Mouse (Mus musculus) CD4-positive, CD25-positive, alpha-beta regulatory T cell, adult 4 months (primary cell): ENCODE measurements around the gene Tspyl2. TPM values are rescaled to one million over a fixed set of nuclear protein-coding genes. Genes with fewer than 3 reads are reported as not detected.
"Not testable (repeated sequence)": the region's sequence is repeated elsewhere in the genome, so short reads cannot be mapped to it uniquely, and the experiment has no call there.

Source experiments
- ATAC-seq: one replicate; pipeline ENCODE4 v1.8.0; 2017
- polyA plus RNA-seq, 2 experiments: library from polyadenylated mRNA; unstranded; fragments of 100-300 nt; shearing (Covaris generic); gene quantifications; one replicate each; pipeline ENCODE4 v1.2.1; 2017

Tspyl2 gene
- polyA plus RNA-seq, result 10 to 100 TPM; 11.9 to 16.1 TPM

GRCm38 (mm10) chrX:152342358-152342901 lies at the start of gene Tspyl2:
TSS of gene Tspyl2 (minus strand) at chrX:152342425.
- peak; percentile 89 for ATAC-seq

DNA sequence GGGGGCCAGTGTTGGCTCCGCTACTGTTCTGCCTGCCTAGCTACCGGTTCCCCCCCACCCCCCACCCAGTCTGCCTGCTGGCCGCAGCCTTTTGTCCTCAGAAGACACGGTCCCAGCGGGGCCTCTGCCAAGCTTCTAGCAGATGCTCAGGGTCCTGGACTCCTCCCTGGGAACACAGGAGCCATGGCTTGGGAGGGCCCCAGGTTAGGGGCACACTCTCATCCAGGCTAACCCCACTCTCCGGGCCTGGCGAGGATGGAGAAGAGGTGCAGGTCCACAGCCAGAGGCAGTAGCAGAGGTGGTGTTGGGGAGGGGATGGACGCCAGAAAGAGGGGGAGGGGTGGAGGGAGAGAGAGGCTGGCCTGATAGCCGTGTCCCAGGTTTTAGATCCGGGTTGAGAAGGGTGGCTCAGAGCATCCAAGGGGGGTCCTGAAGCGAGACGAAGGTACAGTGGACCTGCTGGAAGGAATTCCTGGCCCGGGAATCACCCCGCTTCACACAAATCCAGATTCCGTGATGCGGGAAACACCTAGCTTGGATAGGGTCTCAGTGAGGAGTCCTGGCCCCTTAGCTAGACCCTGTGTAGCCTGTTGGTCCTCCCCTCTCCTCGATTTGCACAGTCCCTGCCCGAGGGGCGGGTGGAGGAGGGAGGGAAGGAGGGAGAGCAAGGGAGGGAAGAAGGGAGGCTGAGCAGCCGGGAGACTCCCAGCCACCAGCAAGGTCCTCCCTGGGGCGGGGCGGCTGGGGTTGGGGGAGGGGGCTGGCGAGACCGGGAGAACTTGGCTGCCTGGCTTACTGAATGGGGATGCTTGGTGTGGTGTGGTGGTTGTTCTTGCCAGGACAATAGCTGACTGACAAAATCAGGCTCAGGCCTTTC lies 26.4 kb upstream of the Tspyl2 start, which contains the start of gene Gpr173:
Gene Gpr173, minus strand, starts transcription at position 308 of the 877 bp plus-strand sequence.
- no peak for ATAC-seq

DNA sequence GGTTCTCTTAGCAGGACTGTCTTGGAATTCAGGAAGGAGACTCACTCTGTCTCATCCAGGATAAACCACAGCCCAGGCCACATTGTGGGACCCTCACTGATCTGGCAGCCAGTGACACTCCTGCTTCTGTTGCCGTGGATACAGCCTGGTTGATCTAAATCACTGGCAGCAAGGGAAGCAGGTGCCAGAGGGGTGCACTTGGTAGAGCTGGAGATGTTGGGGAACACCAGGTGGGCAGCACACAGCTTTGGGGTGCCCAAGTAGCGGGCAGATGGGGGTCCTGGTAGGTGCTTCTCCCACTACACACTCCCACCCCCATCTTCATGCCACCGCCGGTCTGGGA lies 25.8 kb upstream of the Tspyl2 start:
- ATAC-seq, result no peak

DNA sequence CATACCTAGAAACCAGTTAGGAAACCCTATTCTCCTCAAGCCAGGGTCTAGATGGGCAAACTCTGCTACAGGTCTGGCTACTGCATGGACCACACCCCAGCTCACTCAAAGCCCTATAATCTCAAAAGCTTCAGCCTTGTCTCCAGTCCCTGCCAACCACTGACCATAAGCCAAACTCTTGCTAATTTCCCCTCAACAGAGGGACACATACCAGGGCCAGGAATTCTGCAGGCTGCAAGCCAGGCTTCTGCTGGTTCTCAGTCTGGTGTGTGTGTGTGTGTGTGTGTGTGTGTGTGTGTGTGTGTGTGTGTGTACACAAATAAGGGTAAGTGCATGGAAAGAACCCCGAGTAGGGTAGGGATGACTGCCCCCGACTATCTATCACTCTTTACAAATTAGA lies 24.2 kb upstream of the Tspyl2 start:
- ATAC-seq, result no peak

GRCm38 (mm10) chrX:152352553-152353153 lies 10.4 kb upstream of the Tspyl2 start:
- ATAC-seq, result peak; percentile 88

DNA sequence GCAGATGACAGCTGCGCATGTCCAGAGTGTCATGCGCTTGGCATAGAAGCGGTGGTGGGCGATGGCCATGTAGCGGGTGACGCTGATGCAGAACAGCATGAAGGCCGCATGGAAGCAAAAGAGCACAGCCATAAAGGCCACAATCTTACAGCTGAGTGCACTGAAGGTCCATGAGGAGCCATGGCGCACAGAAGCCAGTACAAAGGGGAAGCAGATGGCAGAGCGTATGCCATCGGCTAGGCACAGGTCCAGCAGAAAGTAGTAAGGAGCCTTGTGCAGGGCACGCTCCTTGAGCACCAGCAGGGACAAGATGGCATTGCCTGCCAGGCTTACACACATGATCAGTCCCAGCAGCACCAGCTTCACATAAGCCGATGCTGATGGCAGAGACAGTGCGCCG lies 4.8 kb upstream of the Tspyl2 start:
- ATAC-seq, result no peak

GRCm38 (mm10) chrX:152346587-152346986 lies 4.4 kb upstream of the Tspyl2 start:
- no peak for ATAC-seq

- peak; percentile 3 for ATAC-seq
These were observed 678 bp upstream of the Tspyl2 start for GRCm38 (mm10) chrX:152342903-152343302.

DNA sequence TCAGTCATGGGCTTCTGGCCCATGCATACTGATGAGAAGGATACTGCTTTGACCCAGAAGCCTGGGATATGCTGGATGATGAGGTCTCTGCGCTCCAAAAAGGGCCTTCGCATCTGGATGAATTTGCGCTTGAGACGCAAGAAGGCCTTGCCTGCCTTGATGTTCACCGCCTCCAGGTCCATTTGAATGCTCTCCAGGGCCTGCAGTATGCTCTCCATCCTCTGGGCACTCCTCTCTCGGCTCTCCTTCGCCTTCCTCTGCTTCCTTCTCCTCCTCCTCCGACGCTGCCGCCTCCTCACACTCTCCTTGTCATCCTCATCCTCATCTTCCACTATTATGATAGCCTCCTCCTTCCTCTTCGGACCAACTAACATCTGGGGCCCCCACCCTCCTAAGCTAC lies 729 bp downstream of the Tspyl2 start:
- no peak for ATAC-seq

GRCm38 (mm10) chrX:152336546-152337332 lies 5.5 kb downstream of the Tspyl2 start:
- ATAC-seq, result peak; percentile 95

GRCm38 (mm10) chrX:152336123-152336522 lies 6.1 kb downstream of the Tspyl2 start:
- ATAC-seq, result not testable (repeated sequence)

DNA sequence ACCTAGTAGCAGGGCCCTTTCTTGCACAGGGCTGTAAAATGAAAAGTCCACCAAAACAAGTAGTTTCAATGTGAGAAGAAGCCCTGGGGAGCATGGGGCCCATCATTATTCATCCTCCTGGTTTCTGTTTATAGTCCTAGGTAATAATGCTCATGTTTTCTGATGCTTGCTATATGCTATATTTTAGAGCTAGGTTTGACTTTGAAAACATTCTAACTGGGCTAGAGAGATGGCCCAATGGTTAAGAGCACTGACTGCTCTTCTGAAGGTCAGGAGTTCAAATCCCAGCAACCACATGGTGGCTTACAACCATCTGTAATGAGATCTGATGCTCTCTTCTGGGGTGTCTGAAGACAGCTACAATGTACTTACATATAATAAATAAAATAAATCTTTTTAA lies 12.8 kb downstream of the Tspyl2 start:
- not testable (repeated sequence) for ATAC-seq

DNA sequence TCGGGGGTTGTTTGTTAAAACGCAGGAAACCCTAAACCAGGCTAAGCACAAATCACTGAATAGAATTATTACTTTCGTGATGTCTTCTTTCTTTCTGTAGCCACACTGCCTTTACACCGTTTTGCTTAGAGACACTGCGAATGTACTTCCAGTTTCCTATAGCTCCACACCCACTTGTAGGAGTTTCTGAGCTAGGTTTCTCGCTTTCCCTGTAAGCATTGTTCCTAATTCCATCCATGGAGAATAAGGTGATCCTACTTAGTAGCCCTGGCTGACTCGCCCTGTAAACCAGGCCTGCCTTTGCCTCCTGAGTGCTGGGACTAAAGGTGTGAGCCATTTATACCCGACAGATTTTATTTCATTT lies 14.6 kb downstream of the Tspyl2 start:
- ATAC-seq, result no peak

GRCm38 (mm10) chrX:152326996-152327688 lies 15.1 kb downstream of the Tspyl2 start, which contains the start of gene Kantr:
TSS of gene Kantr (minus strand) at chrX:152327495.
- peak; percentile 99 for ATAC-seq

- ATAC-seq, result no peak
These were observed 18.6 kb downstream of the Tspyl2 start for GRCm38 (mm10) chrX:152323584-152323983.

DNA sequence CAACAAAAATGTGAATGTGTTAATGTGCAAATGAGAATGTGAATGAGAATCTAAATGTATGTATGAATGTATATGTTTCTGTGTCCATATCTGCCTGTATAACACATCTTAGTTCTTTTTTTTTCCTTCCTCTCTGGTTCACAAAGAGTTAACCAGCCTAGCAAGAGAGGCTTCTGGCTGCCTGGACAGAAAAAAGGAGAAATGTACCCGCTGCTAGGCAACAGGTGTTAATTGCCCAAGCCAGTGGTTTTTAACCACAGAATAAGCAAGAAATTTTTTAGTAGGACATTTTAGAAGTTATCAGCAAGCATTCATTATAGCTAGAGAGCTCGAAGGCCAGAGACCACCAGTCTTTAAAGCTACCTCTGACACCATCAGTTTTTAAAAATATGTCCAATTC lies 19.4 kb downstream of the Tspyl2 start:
- no peak for ATAC-seq

DNA sequence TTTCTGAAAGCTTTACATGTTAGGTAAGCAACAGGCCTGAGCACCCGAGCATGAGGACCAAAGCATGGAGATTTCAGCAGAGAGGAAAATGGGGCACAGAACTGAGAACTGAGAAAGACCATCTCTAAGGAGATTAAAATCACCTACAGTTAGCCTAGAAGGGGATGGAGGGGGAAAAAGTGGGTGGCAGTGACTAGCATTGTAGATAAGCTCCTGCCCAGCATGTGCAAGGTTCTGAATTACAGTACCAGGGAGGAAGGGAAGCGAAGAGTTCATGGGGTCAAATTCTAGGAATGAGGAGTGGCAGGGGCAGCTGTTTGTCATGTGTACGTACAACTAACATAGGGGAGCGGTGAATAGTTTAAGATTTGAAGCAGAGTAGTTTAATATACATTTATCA lies 21.7 kb downstream of the Tspyl2 start:
- ATAC-seq, result no peak

GRCm38 (mm10) chrX:152307942-152308341 lies 34.3 kb downstream of the Tspyl2 start:
- ATAC-seq, result peak; percentile 54

GRCm38 (mm10) chrX:152307371-152307770 lies 34.9 kb downstream of the Tspyl2 start:
- ATAC-seq, result no peak

DNA sequence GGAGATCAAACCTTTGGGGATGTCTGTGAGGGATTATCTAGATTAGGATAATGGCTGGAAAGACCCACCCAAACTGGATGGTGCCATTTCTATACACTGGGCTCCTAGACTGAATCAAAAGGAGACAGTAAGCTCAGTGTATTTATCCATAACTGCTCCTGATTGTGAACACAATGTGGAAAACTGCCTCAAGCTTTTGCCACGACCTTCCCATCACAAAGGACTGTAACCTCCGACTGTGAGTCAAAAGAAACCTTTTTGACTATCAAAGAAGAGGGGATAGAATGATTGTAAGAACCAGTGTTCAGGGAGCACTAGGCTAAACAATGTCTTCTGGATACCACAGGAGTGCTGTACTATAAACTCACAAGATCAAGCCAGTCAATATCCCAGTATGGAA lies 36.0 kb downstream of the Tspyl2 start:
- no peak for ATAC-seq

GRCm38 (mm10) chrX:152287026-152287425 lies 55.2 kb downstream of the Tspyl2 start:
- not testable (repeated sequence) for ATAC-seq
